Mouse (Mus musculus) liver, postnatal 0 days (tissue): ENCODE data around the gene Atp6v0b. TPM values are rescaled to one million over a fixed set of nuclear protein-coding genes. Genes with fewer than 3 reads are reported as not detected.

ENCODE experiments used
- ATAC-seq: fragments of 200-750 bp; cut with Nextera tagmentation; 2 replicates; pipeline ENCODE4 v1.8.0; 2017; ENCODE audit warnings: mild to moderate bottlenecking, moderate library complexity
- DNase-seq: peaks from one replicate; pipeline ENCODE4 v3.0.0-alpha.2; 2016
- H3K27ac ChIP-seq: fragments of 300-500 bp; sonication (generic); 2 replicates; pipeline ENCODE4 v1.5.1; 2014; ENCODE audit warnings: antibody characterized with exemption, moderate library complexity, mild to moderate bottlenecking, low read depth
- H3K27me3 ChIP-seq: fragments of 300-500 bp; sonication (generic); 2 replicates; pipeline ENCODE4 v1.6.1; 2014; ENCODE audit warnings: low read length, control low read depth, mixed read lengths; ENCODE audit not compliant: insufficient read depth
- H3K36me3 ChIP-seq: fragments of 300-500 bp; sonication (generic); replicated peaks from 2 replicates; pipeline ENCODE4 v1.6.1; 2014; ENCODE audit warnings: mild to moderate bottlenecking, control low read depth, low read length, moderate library complexity, mixed read lengths; ENCODE audit not compliant: insufficient read depth
- H3K4me1 ChIP-seq: fragments of 300-500 bp; sonication (generic); 2 replicates; pipeline ENCODE4 v1.6.1; 2014; ENCODE audit warnings: antibody characterized with exemption, mild to moderate bottlenecking, control low read depth; ENCODE audit not compliant: insufficient read depth
- H3K4me2 ChIP-seq: fragments of 300-500 bp; sonication (generic); 2 replicates; pipeline ENCODE4 v1.6.1; 2014; ENCODE audit warnings: low read depth, mild to moderate bottlenecking, low read length, moderate library complexity, mixed read lengths
- H3K4me3 ChIP-seq: fragments of 300-500 bp; sonication (generic); 2 replicates; pipeline ENCODE4 v1.5.1; 2014; ENCODE audit warnings: low read depth, low read length
- H3K9ac ChIP-seq: fragments of 300-500 bp; sonication (generic); replicated peaks from 2 replicates; pipeline ENCODE4 v1.6.1; 2014; ENCODE audit warnings: mild to moderate bottlenecking, moderate library complexity
- H3K9me3 ChIP-seq: fragments of 300-500 bp; sonication (generic); 2 replicates; pipeline ENCODE4 v1.6.1; 2016; ENCODE audit warnings: mild to moderate bottlenecking, control low read depth, low read length, mixed read lengths
- CTCF ChIP-seq: sonication (generic); IDR thresholded peaks from 2 replicates; pipeline ENCODE4 v1.5.1; 2016; ENCODE audit warnings: antibody characterized with exemption, low read depth
- EP300 ChIP-seq: IDR thresholded peaks from 2 replicates; pipeline ENCODE4 v1.6.1; 2016; ENCODE audit warnings: antibody characterized with exemption, low read depth, mild to moderate bottlenecking
- WGBS: fragments of 180-500 bp; shearing (Covaris S2); extraction: QIAGEN DNeasy Blood & Tissue Kit; methylation state at CpG from one replicate; pipeline ENCODE4 v1.1.7; 2014; ENCODE audit not compliant: insufficient replicate concordance; 5-methylcytosine and 5-hydroxymethylcytosine counted together
- polyA plus RNA-seq: library from polyadenylated mRNA; unstranded; fragments of >200 nt; fragmentation: Nextera tagmentation; extraction: Ambion mirVana; gene quantifications from 2 replicates; pipeline ENCODE4 v1.2.1, GENCODE M21; 2015

Gene Atp6v0b
- polyA plus RNA-seq, 1 experiment from 2014 or later, result 164 TPM

GRCm38 (mm10) chr4:117913421-117913820, 26.3 kb upstream of the Atp6v0b start:
- TF ChIP-seq EP300 (no peak), CTCF (no peak)
- Histone ChIP-seq H3K27ac (no peak overlapping the region), H3K27me3 (no peaks in the 10 kb centered on the region), H3K36me3 (peaks cover 4% of the 10 kb centered on the region), H3K4me2 (peak overlapping the region; percentile 99), H3K9ac (no peak overlapping the region), H3K4me3 (no peak overlapping the region), H3K4me1 (peaks cover 31% of the 10 kb centered on the region), H3K9me3 (no peaks in the 10 kb centered on the region)
- WGBS, result 72% methylated on average over 3 of the region's 3 CpGs
- DNase-seq, result no peak
- ATAC-seq, result no peak

GRCm38 (mm10) chr4:117912685-117913273, 25.6 kb upstream of the Atp6v0b start:
- H3K36me3 ChIP-seq, result peaks cover 4% of the 10 kb centered on the region
- TF ChIP-seq CTCF, result no peak
- H3K4me3 ChIP-seq, result no peak overlapping the region
- no peak for ATAC-seq
- WGBS, result 77% methylated on average over 7 of the region's 7 CpGs
- H3K4me1 ChIP-seq, result peaks cover 28% of the 10 kb centered on the region
- H3K27me3 ChIP-seq, result no peaks in the 10 kb centered on the region
- no peak overlapping the region for H3K9ac ChIP-seq
- H3K4me2 ChIP-seq, result no peak overlapping the region
- no peak for DNase-seq
- H3K9me3 ChIP-seq, result no peaks in the 10 kb centered on the region
- H3K27ac ChIP-seq, result no peak overlapping the region

- WGBS, result 92% methylated on average over 13 of the region's 13 CpGs
- peaks cover 4% of the 10 kb centered on the region for H3K36me3 ChIP-seq
- H3K9me3 ChIP-seq, result no peaks in the 10 kb centered on the region
- TF ChIP-seq EP300 (no peak), CTCF (no peak)
- no peak overlapping the region for H3K4me3 ChIP-seq
- no peak overlapping the region for H3K4me2 ChIP-seq
- ATAC-seq (no peak), DNase-seq (no peak)
- peaks cover 28% of the 10 kb centered on the region for H3K4me1 ChIP-seq
- no peak overlapping the region for H3K9ac ChIP-seq
- no peaks in the 10 kb centered on the region for H3K27me3 ChIP-seq
- H3K27ac ChIP-seq, result no peak overlapping the region
These were observed 25.0 kb upstream of the Atp6v0b start for GRCm38 (mm10) chr4:117912131-117912561.

GRCm38 (mm10) chr4:117908834-117909453, 21.8 kb upstream of the Atp6v0b start:
- Histone ChIP-seq H3K4me3 (no peak overlapping the region), H3K27me3 (no peaks in the 10 kb centered on the region), H3K9me3 (no peaks in the 10 kb centered on the region), H3K9ac (no peak overlapping the region), H3K27ac (no peak overlapping the region), H3K4me2 (no peak overlapping the region), H3K4me1 (peaks cover 10% of the 10 kb centered on the region), H3K36me3 (peaks cover 14% of the 10 kb centered on the region)
- ATAC-seq (no peak), DNase-seq (no peak)
- WGBS, result 82% methylated on average over 8 of the region's 8 CpGs
- TF ChIP-seq CTCF (no peak), EP300 (no peak)

- Histone ChIP-seq H3K4me1 (no peaks in the 10 kb centered on the region), H3K4me2 (no peak overlapping the region), H3K9me3 (no peaks in the 10 kb centered on the region), H3K36me3 (peaks cover 39% of the 10 kb centered on the region), H3K27ac (no peak overlapping the region), H3K9ac (no peak overlapping the region), H3K27me3 (no peaks in the 10 kb centered on the region), H3K4me3 (no peak overlapping the region)
- TF ChIP-seq CTCF (no peak), EP300 (no peak)
- no peak for ATAC-seq
- 82% methylated on average over 3 of the region's 3 CpGs for WGBS
- no peak for DNase-seq
These were observed 19.1 kb upstream of the Atp6v0b start for GRCm38 (mm10) chr4:117906196-117906595.

GRCm38 (mm10) chr4:117904761-117905160, 17.6 kb upstream of the Atp6v0b start:
- ATAC-seq, result no peak
- H3K4me1 ChIP-seq, result no peaks in the 10 kb centered on the region
- H3K4me2 ChIP-seq, result no peak overlapping the region
- no peaks in the 10 kb centered on the region for H3K9me3 ChIP-seq
- TF ChIP-seq EP300 (no peak), CTCF (no peak)
- peaks cover 48% of the 10 kb centered on the region for H3K36me3 ChIP-seq
- H3K27ac ChIP-seq, result no peak overlapping the region
- H3K4me3 ChIP-seq, result no peak overlapping the region
- no peak overlapping the region for H3K9ac ChIP-seq
- no peaks in the 10 kb centered on the region for H3K27me3 ChIP-seq
- DNase-seq, result no peak
- WGBS, result 87% methylated on average over 8 of the region's 8 CpGs
